Mouse (Mus musculus): ENCODE results near the gene Polk. TPM values are rescaled to one million over a fixed set of nuclear protein-coding genes. Genes with fewer than 3 reads are reported as not detected.

Gene Polk
- polyA plus RNA-seq, 1 experiment from 2014 or later = 9.0 TPM

DNA sequence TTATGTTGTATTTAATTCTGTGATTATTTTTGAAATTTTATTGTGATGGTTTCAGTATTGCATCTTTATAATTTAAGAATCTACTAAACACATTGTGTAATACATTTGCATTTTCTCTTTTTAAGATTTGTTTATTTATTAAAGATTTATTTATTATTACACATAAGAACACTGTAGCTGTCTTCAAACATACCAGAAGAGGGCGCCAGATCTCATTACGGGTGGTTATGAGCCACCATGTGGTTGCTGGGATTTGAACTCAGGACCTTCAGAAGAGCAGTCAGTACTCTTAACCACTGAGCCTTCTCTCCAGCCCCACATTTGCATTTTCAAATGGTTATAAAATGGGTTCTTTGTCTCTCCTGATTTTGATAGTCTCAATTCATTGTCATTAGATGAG lies 2.1 kb upstream of the Polk start:
- Histone ChIP-seq H3K4me1 (peaks cover 19% of the 10 kb centered on the region), H3K4me3 (no peak overlapping the region), H3K27ac (no peak overlapping the region), H3K36me3 (replicated peaks) (peaks cover 3% of the 10 kb centered on the region; the same call in 1 of the 2 replicates), H3K27me3 (ENCODE audit: poor library complexity, severe bottlenecking) (no peaks in the 10 kb centered on the region), H3K9me3 (no peaks in the 10 kb centered on the region)
- no peak for DNase-seq (ENCODE audit: extremely low spot score, low spot score)
- WGBS = 72% methylated on average over 2 of the region's 2 CpGs

DNA sequence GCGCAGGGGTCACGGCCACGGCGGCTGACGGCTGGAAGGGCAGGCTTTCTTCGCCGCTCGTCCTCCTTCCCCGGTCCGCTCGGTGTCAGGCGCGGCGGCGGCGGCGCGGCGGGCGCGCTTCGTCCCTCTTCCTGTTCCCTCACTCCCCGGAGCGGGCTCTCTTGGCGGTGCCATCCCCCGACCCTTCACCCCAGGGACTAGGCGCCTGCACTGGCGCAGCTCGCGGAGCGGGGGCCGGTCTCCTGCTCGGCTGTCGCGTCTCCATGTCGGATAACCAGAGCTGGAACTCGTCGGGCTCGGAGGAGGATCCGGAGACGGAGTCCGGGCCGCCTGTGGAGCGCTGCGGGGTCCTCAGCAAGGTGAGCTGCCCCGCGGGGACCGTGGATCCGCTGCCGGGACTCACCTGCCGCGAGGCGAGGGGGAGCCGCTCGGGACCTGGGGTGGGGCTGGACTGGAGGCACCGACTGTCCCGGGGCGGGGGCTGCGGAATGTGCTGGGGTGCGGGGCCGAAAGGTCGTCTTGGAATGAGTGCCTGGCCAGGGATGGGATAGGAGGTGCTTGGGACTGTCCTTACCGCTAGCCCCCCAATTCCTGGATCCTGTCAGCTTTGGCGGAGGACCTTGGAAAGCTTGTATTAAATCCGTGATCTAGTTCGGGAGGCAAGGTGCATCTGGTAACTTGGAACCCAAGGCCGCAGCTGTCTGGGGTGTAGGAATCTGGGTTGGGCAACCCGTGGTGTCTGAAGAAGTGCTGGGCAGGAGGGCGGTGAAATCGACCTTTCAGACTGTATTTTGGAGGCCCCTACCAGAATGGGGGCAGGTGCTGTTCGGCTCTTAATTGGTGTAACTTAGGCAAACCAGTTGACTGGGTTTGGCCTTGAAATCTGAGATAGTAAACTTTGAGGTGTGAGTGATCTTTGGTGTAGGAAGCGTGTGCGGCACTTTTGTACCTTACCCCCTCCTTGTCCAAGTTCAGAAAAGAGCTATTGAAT lies 817 bp upstream of the Polk start:
- Histone ChIP-seq H3K4me1 (peaks cover 19% of the 10 kb centered on the region), H3K36me3 (replicated peaks) (no peaks in the 10 kb centered on the region), H3K9me3 (no peaks in the 10 kb centered on the region), H3K27ac (peak overlapping the region; percentile 96), H3K27me3 (ENCODE audit: poor library complexity, severe bottlenecking) (no peaks in the 10 kb centered on the region), H3K4me3 (peak overlapping the region; percentile 99)
- DNase-seq (ENCODE audit: extremely low spot score, low spot score) = peak; percentile 57
- under 1% methylated on average over 58 of the region's 73 CpGs for WGBS

DNA sequence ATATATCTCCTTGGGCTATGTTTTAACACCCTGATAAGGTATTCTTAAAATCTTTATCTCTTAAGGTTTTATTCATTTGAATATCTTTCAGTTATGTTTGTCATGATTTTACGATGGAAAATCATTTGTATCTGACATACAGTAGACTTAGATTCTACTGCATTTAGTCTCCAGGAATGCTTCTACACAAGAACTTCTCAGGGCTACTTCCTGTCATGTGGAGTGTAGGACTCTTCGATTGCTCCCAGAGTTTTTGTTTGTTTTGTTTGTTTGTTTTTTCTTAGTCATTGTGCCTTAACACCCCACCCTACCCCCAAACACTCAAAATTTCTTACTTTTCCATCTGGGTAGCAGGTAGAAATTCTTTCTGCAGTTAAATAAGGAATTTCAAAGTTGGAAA lies 998 bp downstream of the Polk start:
- Histone ChIP-seq H3K4me3 (peak overlapping the region; percentile 99), H3K9me3 (no peaks in the 10 kb centered on the region), H3K27me3 (ENCODE audit: poor library complexity, severe bottlenecking) (no peaks in the 10 kb centered on the region), H3K4me1 (peaks cover 19% of the 10 kb centered on the region), H3K27ac (no peak overlapping the region), H3K36me3 (replicated peaks) (no peaks in the 10 kb centered on the region)
- no peak for DNase-seq (ENCODE audit: extremely low spot score, low spot score)
- WGBS = 68% methylated on average over 2 of the region's 2 CpGs

- WGBS = 82% methylated on average over 3 of the region's 3 CpGs
- H3K36me3 ChIP-seq (replicated peaks) = no peaks in the 10 kb centered on the region
- no peaks in the 10 kb centered on the region for H3K9me3 ChIP-seq
- no peaks in the 10 kb centered on the region for H3K27me3 ChIP-seq (ENCODE audit: poor library complexity, severe bottlenecking)
- H3K4me1 ChIP-seq = peaks cover 14% of the 10 kb centered on the region
- no peak for DNase-seq (ENCODE audit: extremely low spot score, low spot score)
- no peak overlapping the region for H3K4me3 ChIP-seq
- H3K27ac ChIP-seq = no peak overlapping the region
Measured at GRCm38 (mm10) chr13:96538103-96538502, 4.3 kb downstream of the Polk start.

DNA sequence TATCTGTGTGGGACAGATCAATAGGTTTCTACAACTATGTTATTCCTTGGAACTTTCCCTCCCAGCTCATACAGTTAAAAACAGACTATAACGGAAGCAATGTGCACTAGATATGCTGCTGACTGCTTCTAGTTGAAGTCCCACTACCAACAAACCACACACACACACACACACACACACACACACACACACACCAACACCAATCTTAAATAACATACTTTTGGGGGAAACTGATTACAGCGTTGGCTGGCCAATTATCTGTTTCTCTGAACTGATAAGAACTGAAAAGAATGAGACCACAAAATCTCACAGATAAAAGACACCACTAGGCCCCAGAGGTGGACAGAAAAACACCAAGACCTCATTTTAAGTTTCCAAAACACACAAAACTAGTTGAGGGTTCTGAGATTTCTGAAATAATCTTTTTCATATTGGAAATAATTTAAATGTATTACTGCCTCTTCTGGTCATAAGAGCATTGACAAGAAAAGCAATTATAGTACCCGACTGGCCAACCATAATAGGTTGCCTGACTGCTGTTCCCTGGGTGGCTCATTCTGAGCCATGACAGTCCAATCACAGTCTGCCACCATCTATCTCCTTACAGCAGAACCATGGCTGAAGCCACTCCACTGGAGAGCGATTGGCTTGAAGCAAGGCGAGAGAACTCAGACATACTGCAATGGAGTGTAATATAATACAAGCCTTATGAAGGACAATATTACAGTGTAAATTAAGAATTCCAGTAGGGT lies 5.4 kb downstream of the Polk start:
- Histone ChIP-seq H3K4me3 (no peak overlapping the region), H3K27ac (no peak overlapping the region), H3K36me3 (replicated peaks) (no peaks in the 10 kb centered on the region), H3K27me3 (ENCODE audit: poor library complexity, severe bottlenecking) (no peaks in the 10 kb centered on the region), H3K4me1 (peaks cover 15% of the 10 kb centered on the region), H3K9me3 (no peaks in the 10 kb centered on the region)
- 89% methylated on average over 5 of the region's 5 CpGs for WGBS
- no peak for DNase-seq (ENCODE audit: extremely low spot score, low spot score)

GRCm38 (mm10) chr13:96533742-96534141 lies 8.6 kb downstream of the Polk start:
- DNase-seq (ENCODE audit: extremely low spot score, low spot score) = no peak
- Histone ChIP-seq H3K4me3 (no peak overlapping the region), H3K36me3 (replicated peaks) (peaks cover 11% of the 10 kb centered on the region; the same call in 1 of the 2 replicates), H3K4me1 (peaks cover 8% of the 10 kb centered on the region), H3K27me3 (ENCODE audit: poor library complexity, severe bottlenecking) (no peaks in the 10 kb centered on the region), H3K9me3 (no peaks in the 10 kb centered on the region; the same call in 1 of the 2 replicates), H3K27ac (no peak overlapping the region)
- WGBS = 62% methylated on average over 2 of the region's 2 CpGs

GRCm38 (mm10) chr13:96532176-96532575 lies 10.2 kb downstream of the Polk start:
- Histone ChIP-seq H3K27me3 (ENCODE audit: poor library complexity, severe bottlenecking) (no peaks in the 10 kb centered on the region), H3K27ac (no peak overlapping the region), H3K4me3 (no peak overlapping the region), H3K36me3 (replicated peaks) (peaks cover 16% of the 10 kb centered on the region; the same call in 1 of the 2 replicates), H3K9me3 (no peaks in the 10 kb centered on the region; the same call in 1 of the 2 replicates), H3K4me1 (peaks cover 8% of the 10 kb centered on the region)
- DNase-seq (ENCODE audit: extremely low spot score, low spot score) = no peak
- WGBS = 93% methylated on average over 6 of the region's 6 CpGs

DNA sequence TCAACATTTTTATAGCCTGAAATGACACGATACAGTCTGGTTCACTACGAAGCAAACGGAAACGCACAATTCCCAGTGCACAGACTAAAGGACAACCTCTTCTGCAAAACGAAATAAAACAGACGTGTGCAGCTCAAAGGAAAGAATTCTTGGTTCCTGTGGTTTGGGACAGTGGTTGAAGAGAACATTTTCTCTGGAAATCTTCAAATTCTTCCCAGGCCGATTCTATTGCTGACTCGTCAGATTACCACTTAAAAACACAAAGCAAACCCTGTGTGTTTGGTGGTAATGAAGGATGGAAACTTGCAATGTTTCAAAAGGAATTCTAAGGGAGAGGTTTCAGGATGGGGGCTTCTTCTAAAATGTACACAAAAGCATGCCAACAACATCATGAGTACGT lies 12.3 kb downstream of the Polk start:
- no peak for DNase-seq (ENCODE audit: extremely low spot score, low spot score)
- peaks cover 8% of the 10 kb centered on the region for H3K4me1 ChIP-seq
- no peaks in the 10 kb centered on the region; the same call in 1 of the 2 replicates for H3K9me3 ChIP-seq
- no peak overlapping the region for H3K4me3 ChIP-seq
- H3K27ac ChIP-seq = no peak overlapping the region
- 94% methylated on average over 9 of the region's 9 CpGs for WGBS
- peaks cover 16% of the 10 kb centered on the region; the same call in 1 of the 2 replicates for H3K36me3 ChIP-seq (replicated peaks)
- H3K27me3 ChIP-seq (ENCODE audit: poor library complexity, severe bottlenecking) = no peaks in the 10 kb centered on the region

DNA sequence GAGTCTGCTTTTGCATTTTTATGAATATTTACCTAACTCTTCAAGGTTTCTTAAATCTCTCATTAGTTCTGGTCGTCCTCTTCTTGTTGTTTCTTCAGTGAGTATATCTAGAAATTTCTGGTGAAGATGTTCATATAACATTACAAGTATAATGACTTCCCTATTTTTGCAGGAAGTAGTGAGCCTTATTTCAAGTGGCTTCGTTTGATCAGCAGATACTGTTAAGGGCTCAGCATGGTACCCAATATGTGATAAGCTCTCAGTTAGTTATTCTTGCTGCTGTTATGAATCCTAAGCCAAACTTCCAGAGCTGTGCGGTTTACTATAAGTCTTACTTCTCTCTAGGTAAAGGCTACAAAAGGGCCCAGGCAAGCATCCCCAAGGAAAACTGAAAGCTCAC lies 12.8 kb downstream of the Polk start:
- Histone ChIP-seq H3K36me3 (replicated peaks) (peaks cover 16% of the 10 kb centered on the region; the same call in 1 of the 2 replicates), H3K4me3 (no peak overlapping the region), H3K27me3 (ENCODE audit: poor library complexity, severe bottlenecking) (no peaks in the 10 kb centered on the region), H3K4me1 (peaks cover 8% of the 10 kb centered on the region), H3K9me3 (no peaks in the 10 kb centered on the region; the same call in 1 of the 2 replicates), H3K27ac (no peak overlapping the region)
- 90% methylated on average over 3 of the region's 3 CpGs for WGBS
- no peak for DNase-seq (ENCODE audit: extremely low spot score, low spot score)

DNA sequence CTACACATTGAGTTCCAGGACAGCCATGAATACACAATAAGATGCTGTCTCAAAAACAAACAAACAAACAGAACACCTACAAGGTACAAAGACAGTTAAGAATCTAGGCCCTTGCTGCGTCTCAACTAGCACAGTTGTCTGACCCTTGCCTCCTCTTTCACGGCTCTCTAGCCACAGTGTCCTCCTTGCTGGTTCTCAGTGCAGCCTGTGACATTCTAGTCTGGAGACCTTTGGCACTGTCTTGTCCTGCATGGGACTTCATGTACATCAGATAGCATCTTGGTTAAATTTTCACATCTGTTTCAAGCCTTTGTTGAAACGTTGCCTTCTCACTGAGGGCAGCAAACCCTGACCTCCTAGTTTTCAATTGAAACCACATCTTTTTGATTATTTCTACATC lies 13.6 kb downstream of the Polk start:
- H3K4me1 ChIP-seq = peaks cover 8% of the 10 kb centered on the region
- WGBS = 78% methylated on average over 3 of the region's 3 CpGs
- H3K9me3 ChIP-seq = no peaks in the 10 kb centered on the region; the same call in 1 of the 2 replicates
- H3K27ac ChIP-seq = no peak overlapping the region
- DNase-seq (ENCODE audit: extremely low spot score, low spot score) = no peak
- H3K4me3 ChIP-seq = no peak overlapping the region
- H3K27me3 ChIP-seq (ENCODE audit: poor library complexity, severe bottlenecking) = no peaks in the 10 kb centered on the region
- H3K36me3 ChIP-seq (replicated peaks) = peaks cover 16% of the 10 kb centered on the region; the same call in 1 of the 2 replicates

GRCm38 (mm10) chr13:96527856-96528255 lies 14.5 kb downstream of the Polk start:
- Histone ChIP-seq H3K9me3 (no peaks in the 10 kb centered on the region; the same call in 1 of the 2 replicates), H3K4me1 (no peaks in the 10 kb centered on the region), H3K27me3 (ENCODE audit: poor library complexity, severe bottlenecking) (no peaks in the 10 kb centered on the region), H3K27ac (no peak overlapping the region), H3K36me3 (replicated peaks) (peaks cover 16% of the 10 kb centered on the region; the same call in 1 of the 2 replicates), H3K4me3 (no peak overlapping the region)
- 92% methylated on average over 11 of the region's 11 CpGs for WGBS
- DNase-seq (ENCODE audit: extremely low spot score, low spot score) = no peak

DNA sequence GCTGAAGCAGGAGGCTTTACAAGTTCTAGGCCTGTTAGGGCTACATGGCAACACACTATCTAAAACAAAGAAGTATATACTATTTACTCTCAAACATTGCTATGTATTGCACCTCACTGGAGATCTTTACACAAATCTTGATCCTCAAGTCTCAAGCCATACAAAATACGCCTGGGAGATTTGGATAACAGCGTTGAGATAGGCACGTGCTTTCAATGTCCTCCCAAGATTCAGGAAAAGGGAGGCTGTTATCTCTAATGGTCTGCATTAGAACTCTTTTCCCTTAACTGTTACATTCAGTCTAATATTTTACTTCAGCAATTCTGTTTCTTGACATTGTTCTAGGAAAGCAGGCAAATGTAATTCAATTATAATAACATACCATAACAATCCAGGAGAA lies 15.4 kb downstream of the Polk start:
- no peaks in the 10 kb centered on the region; the same call in 1 of the 2 replicates for H3K9me3 ChIP-seq
- no peaks in the 10 kb centered on the region for H3K4me1 ChIP-seq
- no peak for DNase-seq (ENCODE audit: extremely low spot score, low spot score)
- no peaks in the 10 kb centered on the region for H3K27me3 ChIP-seq (ENCODE audit: poor library complexity, severe bottlenecking)
- no peak overlapping the region for H3K4me3 ChIP-seq
- peaks cover 16% of the 10 kb centered on the region; the same call in 1 of the 2 replicates for H3K36me3 ChIP-seq (replicated peaks)
- no peak overlapping the region for H3K27ac ChIP-seq
- 97% methylated on average over 3 of the region's 3 CpGs for WGBS
